ENCODE assay signal across 21 mouse cellular contexts in genomic region chr1:64443436-64443835, GRCm38 (mm10).
"Had no signal": no experiment of that assay in that cellular context is flagged by ENCODE, and none has a peak within 500 bp of the region (broad histone marks: within the 10 kb centered on the region; RNA-seq: fewer than 3 reads in every experiment).

No protein-coding gene starts in this region.

- H3K4me2 ChIP-seq: limb, embryonic 13.5 days; liver, embryonic 12.5 days; liver, embryonic 15.5 days; lung, embryonic 15.5 days had no signal

- H3K4me1 ChIP-seq: liver, embryonic 12.5 days; liver, embryonic 15.5 days; lung, embryonic 15.5 days had no signal

- H3K36me3 ChIP-seq: limb, embryonic 10.5 days; limb, embryonic 13.5 days; liver, embryonic 12.5 days; liver, embryonic 15.5 days; lung, embryonic 15.5 days; midbrain, embryonic 10.5 days had no signal

- H3K4me3 ChIP-seq: layer of hippocampus, adult 2 months; limb, embryonic 10.5 days; limb, embryonic 13.5 days; liver, embryonic 12.5 days; liver, embryonic 15.5 days; lung, embryonic 15.5 days; megakaryocyte, embryonic 14.5 days; midbrain, embryonic 10.5 days had no signal

- H3K9me3 ChIP-seq: limb, embryonic 10.5 days; limb, embryonic 13.5 days; liver, embryonic 12.5 days; liver, embryonic 15.5 days; lung, embryonic 15.5 days; megakaryocyte, embryonic 14.5 days; midbrain, embryonic 10.5 days had no signal

- H3K27me3 ChIP-seq: liver, embryonic 12.5 days; liver, embryonic 15.5 days had no signal

- H3K27ac ChIP-seq: kidney, postnatal 0 days; layer of hippocampus, adult 2 months; limb, embryonic 10.5 days; limb, embryonic 13.5 days; liver, embryonic 12.5 days; liver, embryonic 15.5 days; lung, embryonic 15.5 days; midbrain, embryonic 10.5 days; stomach, postnatal 0 days had no signal

- ATAC-seq: liver, embryonic 12.5 days; midbrain, embryonic 16.5 days had no signal

- H3K9ac ChIP-seq: limb, embryonic 13.5 days; liver, embryonic 12.5 days; liver, embryonic 15.5 days; lung, embryonic 15.5 days had no signal

- DNase-seq: kidney, postnatal 25 days; layer of hippocampus, adult 9-11 months; liver; lung, adult 18-20 months; lung, postnatal 10 days; lung, postnatal 36 days; right cerebral cortex, postnatal 4 days; thymus, adult 2 months; thymus, postnatal 14 days; thymus, postnatal 4 days had no signal
